Mouse (Mus musculus) spleen, adult 2 months (tissue): ENCODE measurements around the gene Eif2b4. TPM values are rescaled to one million over a fixed set of nuclear protein-coding genes. Genes with fewer than 3 reads are reported as not detected.

Experiments
- DNase-seq, 2 experiments: peaks; one replicate each; pipeline versions ENCODE4 v3.0.0 to v3.0.0-alpha.2; 2012 to 2021; ENCODE audit warnings: low spot score in 2 of 2, low read depth in 1 of 2
- H3K27ac ChIP-seq: fragments of 200-500 bp; 2 replicates; pipeline ENCODE4 v1.5.1; 2012; ENCODE audit warnings: low read length, inconsistent platforms; ENCODE audit not compliant: insufficient read depth
- H3K27me3 ChIP-seq: fragments of 200-500 bp; 2 replicates; pipeline ENCODE4 v1.6.1; 2012; ENCODE audit warnings: mild to moderate bottlenecking, moderate library complexity, low read length, inconsistent platforms; ENCODE audit not compliant: control insufficient read depth, insufficient read depth
- H3K36me3 ChIP-seq: fragments of 200-500 bp; 2 replicates; pipeline ENCODE4 v1.6.1; 2012; ENCODE audit warnings: mild to moderate bottlenecking, low read length, inconsistent platforms; ENCODE audit not compliant: control insufficient read depth, insufficient read depth
- H3K4me1 ChIP-seq: fragments of 200-500 bp; 2 replicates; pipeline ENCODE4 v1.6.1; 2011; ENCODE audit warnings: inconsistent platforms; ENCODE audit not compliant: control insufficient read depth, insufficient read depth, insufficient read length
- H3K4me3 ChIP-seq: fragments of 200-500 bp; 2 replicates; pipeline ENCODE4 v1.5.1; 2011; ENCODE audit warnings: mild to moderate bottlenecking, inconsistent platforms; ENCODE audit not compliant: insufficient read depth, insufficient read length; ENCODE audit errors: extremely low read depth
- CTCF ChIP-seq: fragments of 200-500 bp; IDR thresholded peaks from 2 replicates; pipeline ENCODE4 v1.5.1; 2011; ENCODE audit warnings: mild to moderate bottlenecking, inconsistent platforms; ENCODE audit not compliant: insufficient read depth, insufficient read length, insufficient replicate concordance; ENCODE audit errors: extremely low read depth
- POLR2A ChIP-seq: fragments of 200-500 bp; IDR thresholded peaks from 2 replicates; pipeline ENCODE4 v1.6.1; 2011; ENCODE audit warnings: low read depth, low read length, inconsistent platforms
- WGBS: fragments of 180-500 bp; shearing (Covaris S2); methylation state at CpG from one replicate; pipeline ENCODE4 v1.1.7; 2018; 5-methylcytosine and 5-hydroxymethylcytosine counted together
- polyA plus RNA-seq: library from polyadenylated mRNA; depleted of rRNA; stranded (reverse); fragments of >200 nt; gene quantifications from 2 replicates; pipeline ENCODE4 v1.2.3, GENCODE M21; 2012

The Eif2b4 gene
- polyA plus RNA-seq, 1 experiment, result 31.9 TPM

DNA sequence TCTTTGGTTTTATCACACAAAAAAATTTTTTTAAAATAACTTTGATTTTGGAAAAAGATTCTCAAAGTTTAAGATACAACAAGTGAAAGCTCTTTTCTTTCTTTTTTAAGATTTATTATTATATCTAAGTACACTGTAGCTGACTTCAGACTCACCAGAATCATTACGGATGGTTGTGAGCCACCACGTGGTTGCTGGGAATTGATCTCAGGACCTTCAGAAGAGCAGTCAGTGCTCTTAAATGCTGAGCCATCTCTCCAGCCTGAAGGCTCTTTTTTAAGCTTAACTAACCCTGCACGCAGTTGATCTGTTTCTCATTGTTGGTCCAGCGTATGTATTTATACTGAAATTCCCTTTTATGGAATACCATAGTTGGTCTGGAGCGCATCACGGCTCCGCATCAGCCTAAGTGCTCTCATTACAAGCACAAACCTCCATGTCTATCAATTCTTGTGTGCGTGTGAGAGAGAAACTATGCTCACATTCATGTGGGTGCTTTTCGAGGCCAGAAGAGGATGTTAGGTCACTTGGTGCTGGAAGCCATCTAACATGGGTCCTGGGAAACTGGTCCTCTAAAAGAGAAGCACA lies 12.0 kb downstream of the Eif2b4 start:
- H3K36me3 ChIP-seq, result no peaks in the 10 kb centered on the region; the same call in 1 of the 2 replicates
- H3K4me1 ChIP-seq, result peaks cover 3% of the 10 kb centered on the region; the same call in 1 of the 2 replicates
- H3K27me3 ChIP-seq, result no peaks in the 10 kb centered on the region
- 94% methylated on average over 9 of the region's 9 CpGs for WGBS
- no peak overlapping the region for H3K27ac ChIP-seq
- no peak for DNase-seq
- H3K4me3 ChIP-seq, result no peak overlapping the region
- TF ChIP-seq POLR2A (no peak), CTCF (no peak)

DNA sequence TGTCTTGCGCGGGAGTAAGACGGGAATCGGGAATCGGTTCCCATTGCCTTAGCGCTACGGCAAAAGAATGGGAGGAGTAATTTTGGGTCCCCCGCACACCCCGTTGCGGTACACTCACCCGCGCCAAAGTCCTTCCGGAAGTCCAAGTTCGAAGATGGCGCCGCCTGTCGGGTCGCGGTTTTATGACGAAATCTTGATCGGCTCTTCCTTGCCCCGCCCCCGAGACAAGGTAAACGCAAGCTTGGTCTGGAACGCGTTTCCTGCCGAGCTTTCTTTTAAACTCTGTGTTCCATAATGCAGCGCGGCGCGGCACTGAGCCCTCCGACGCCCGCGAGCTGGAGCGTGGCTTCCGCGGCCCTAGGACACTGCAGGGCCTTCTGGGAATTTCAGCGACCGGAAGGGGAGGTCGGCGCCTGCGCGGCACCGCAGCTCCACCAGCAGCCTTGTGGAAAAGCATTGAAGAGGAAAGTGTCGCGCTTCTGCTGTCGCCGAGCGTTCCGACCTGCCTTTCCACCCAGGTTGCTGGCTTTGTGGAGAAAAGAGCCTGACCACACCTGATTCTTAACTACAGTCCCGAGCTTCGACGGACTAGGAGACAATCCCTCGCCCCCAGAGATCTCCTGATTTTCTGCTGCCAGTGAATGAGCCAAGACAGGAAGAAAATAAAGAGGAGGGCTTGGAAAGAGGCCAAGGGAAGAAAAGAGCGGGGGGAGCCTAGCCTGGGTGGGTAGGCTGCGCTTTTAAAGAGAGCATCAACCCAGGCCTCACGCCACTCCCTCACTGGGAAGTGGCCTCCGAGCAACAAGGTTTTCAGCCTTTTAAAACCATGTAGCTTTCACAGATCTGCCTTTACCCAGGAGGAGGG lies 13.2 kb downstream of the Eif2b4 start, which contains the start of the genes Gm29609 and Gtf3c2:
TSS of gene Gm29609 (minus strand) at position 146 of the 865 bp plus-strand sequence.
TSS of gene Gtf3c2 (minus strand) at position 379 of the 865 bp plus-strand sequence.
- under 1% methylated on average over 59 of the region's 59 CpGs for WGBS
- Histone ChIP-seq H3K36me3 (no peaks in the 10 kb centered on the region; the same call in 1 of the 2 replicates), H3K27me3 (no peaks in the 10 kb centered on the region), H3K4me1 (peaks cover 3% of the 10 kb centered on the region; the same call in 1 of the 2 replicates), H3K4me3 (peak within 1 kb of the TSS; percentile 87), H3K27ac (peak within 1 kb of the TSS; percentile 91)
- peak; percentile 93 to 95 for DNase-seq
- TF ChIP-seq POLR2A, result peak; percentile 75; the same call in 1 of the 2 replicates
- no peak for TF ChIP-seq CTCF

DNA sequence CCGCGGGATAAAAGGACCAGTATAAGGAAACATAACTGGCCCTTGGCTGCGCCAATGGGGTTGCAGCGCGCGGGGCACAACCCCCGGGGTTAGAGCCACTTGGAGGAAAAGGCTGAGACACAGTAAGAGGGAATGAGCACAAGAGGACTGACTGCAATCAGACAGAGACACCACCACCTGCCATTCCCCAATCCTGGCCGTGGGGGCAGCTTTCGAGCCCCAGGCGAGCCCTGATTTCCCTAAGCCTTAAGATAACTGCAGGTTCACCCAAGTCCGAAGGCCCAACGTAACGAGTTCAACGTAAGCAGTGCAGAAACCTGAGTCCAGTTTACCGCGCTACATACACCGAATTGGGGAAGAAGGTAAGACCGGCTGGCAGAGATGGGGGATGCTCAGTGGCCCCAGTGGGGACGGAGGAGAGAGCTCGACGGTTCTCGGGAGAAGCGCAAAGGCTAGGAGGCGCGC lies 13.9 kb downstream of the Eif2b4 start:
- TF ChIP-seq CTCF (no peak), POLR2A (no peak)
- peaks cover under 1% of the 10 kb centered on the region; the same call in 1 of the 2 replicates for H3K36me3 ChIP-seq
- WGBS, result 1% methylated on average over 25 of the region's 25 CpGs
- peak overlapping the region; percentile 91 for H3K27ac ChIP-seq
- DNase-seq, result no peak
- no peaks in the 10 kb centered on the region for H3K27me3 ChIP-seq
- peak overlapping the region; percentile 87 for H3K4me3 ChIP-seq
- H3K4me1 ChIP-seq, result peaks cover 3% of the 10 kb centered on the region; the same call in 1 of the 2 replicates

DNA sequence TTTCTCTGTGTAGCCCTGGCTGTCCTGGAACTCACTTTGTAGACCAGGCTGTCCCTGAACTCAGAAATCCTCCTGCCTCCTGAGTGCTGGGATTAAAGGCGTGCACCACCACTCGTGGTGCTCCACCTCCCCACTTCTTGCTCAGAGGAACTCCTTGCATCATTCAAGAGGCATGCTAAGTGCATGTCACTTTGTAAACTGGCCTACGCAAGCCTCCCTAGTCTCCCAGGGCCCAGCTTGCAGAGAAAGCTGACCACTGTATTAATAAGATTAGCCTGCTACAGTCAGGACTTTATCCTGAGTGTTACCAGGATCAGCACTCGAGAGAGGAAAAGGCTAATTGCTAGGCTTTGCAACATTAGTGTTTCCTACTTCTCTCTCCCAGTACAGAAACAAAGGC lies 24.6 kb downstream of the Eif2b4 start:
- Histone ChIP-seq H3K27me3 (no peaks in the 10 kb centered on the region), H3K4me3 (no peak overlapping the region), H3K36me3 (peaks cover 56% of the 10 kb centered on the region), H3K27ac (no peak overlapping the region), H3K4me1 (no peaks in the 10 kb centered on the region)
- 96% methylated on average over 4 of the region's 4 CpGs for WGBS
- no peak for TF ChIP-seq POLR2A
- TF ChIP-seq CTCF, result no peak
- no peak for DNase-seq

DNA sequence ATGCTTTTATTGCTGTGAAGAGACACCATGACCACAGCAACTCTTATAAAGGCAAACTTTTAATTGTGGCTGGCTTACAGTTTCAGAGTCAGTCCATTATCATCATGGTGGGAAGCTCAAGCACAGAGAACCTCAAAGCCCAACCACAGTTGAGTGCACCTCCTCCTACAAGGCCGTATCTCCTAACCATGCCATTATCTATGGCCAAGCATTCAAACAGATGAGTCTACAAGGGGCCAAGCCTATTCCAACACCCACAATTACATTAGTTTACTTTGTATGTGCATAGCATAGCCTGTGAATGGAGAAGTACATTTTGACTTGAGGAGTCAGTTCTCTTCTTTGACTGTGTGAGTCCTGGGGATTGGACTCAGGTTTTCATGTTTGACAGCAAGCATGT lies 28.4 kb downstream of the Eif2b4 start:
- H3K27me3 ChIP-seq, result no peaks in the 10 kb centered on the region
- H3K36me3 ChIP-seq, result peaks cover 55% of the 10 kb centered on the region
- no peak overlapping the region for H3K27ac ChIP-seq
- no peak overlapping the region for H3K4me3 ChIP-seq
- TF ChIP-seq CTCF, result no peak
- no peak for TF ChIP-seq POLR2A
- no peak for DNase-seq
- WGBS, result 90% methylated on average over 1 of the region's 1 CpGs
- H3K4me1 ChIP-seq, result no peaks in the 10 kb centered on the region

DNA sequence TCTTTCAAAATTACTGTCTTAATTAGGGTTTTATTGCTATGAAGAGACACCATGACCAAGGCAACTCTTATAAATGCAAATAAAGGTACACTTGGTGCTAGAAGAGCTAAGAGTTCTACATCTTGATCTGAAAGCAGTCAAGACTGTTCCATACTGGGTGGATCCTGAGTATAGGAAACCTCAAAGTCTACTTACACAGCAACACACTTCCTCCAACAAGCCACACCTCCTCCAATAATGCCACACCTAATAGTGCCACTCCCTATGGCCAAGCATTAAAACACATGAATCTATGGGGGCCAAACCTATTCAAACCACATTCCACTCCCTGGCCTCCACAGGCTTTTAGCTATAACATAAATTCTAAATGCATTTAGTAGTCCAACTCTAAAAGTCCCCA lies 30.8 kb downstream of the Eif2b4 start:
- TF ChIP-seq CTCF, result no peak
- no peak for TF ChIP-seq POLR2A
- no peak overlapping the region for H3K4me3 ChIP-seq
- no peak for DNase-seq
- H3K4me1 ChIP-seq, result no peaks in the 10 kb centered on the region
- no peaks in the 10 kb centered on the region for H3K27me3 ChIP-seq
- H3K36me3 ChIP-seq, result peaks cover 54% of the 10 kb centered on the region
- H3K27ac ChIP-seq, result no peak overlapping the region

DNA sequence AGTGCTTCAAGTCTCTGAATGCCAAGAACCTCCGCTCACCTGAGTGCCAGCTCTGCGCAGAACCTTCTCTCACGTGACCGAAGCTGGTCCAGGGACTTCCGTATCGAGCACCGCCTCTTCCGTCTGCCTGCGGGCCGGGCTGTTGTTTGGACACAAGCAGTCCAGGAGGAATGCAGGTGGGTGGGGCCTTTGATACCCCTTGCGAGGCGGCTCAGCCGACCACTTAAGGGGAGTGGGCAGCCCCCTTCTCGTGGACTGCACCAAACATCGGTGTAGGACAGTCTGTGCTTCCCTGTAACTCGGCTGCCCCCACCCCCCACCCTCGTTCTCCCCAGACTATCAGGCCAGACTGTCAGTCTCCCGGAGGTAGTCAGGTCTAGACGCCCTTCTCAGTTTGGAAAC lies 39.1 kb downstream of the Eif2b4 start, which contains the start of gene Mpv17:
TSS of gene Mpv17 (minus strand) at position 100 of the 402 bp plus-strand sequence.
- Histone ChIP-seq H3K36me3 (peaks cover 20% of the 10 kb centered on the region), H3K27me3 (no peaks in the 10 kb centered on the region), H3K4me1 (peaks cover 4% of the 10 kb centered on the region; the same call in 1 of the 2 replicates), H3K4me3 (peak within 1 kb of the TSS; percentile 90), H3K27ac (peak within 1 kb of the TSS; percentile 64)
- WGBS, result under 1% methylated on average over 19 of the region's 19 CpGs
- DNase-seq, result peak; percentile 55 to 72
- TF ChIP-seq POLR2A (peak; percentile 57), CTCF (no peak)
